In the genomic region with DNA sequence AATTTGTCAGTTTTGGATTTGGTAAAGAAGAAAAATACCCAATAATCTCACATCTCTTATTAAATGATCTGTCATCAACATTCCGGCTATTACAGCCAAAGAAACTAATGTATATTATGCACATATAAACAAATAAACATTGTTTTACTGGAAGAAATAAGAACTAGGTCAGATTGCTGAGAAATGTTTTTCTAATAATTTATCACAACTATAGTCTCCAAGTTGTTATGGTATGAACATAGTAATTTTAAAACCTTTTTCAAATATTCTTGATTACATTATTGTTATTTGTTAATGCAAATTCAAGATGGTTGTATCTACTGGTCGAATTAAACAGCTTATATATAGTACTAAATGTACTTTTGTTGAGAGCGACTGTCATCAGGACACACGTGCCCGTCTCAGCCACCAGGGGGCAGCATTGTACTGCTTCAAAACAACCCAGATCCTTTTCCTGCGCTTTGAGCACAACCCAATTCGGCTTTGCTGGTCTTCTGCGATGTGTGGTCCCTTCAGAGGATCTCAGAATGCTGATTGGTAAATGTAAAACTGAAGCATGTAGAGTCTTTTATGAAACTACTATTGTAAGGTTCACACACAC, we compare ENCODE assay signal across 8 mouse cellular contexts. TPM values are rescaled to one million over a fixed set of nuclear protein-coding genes. Genes with fewer than 3 reads are reported as not detected.
DNase-seq lines count a peak whose midpoint lies in the region; ATAC-seq lines count a peak whose summit lies in the region.

No protein-coding gene starts in this region.

- H3K4me2 ChIP-seq in embryonic facial prominence, embryonic 11.5 days (ENCODE audit: low read depth, low read length): no peak overlapping the region
- no peak overlapping the region for H3K4me2 ChIP-seq in lung, embryonic 15.5 days

- H3K27ac ChIP-seq in embryonic facial prominence, embryonic 11.5 days (replicated peaks; ENCODE audit: low read depth, low read length): no peak overlapping the region
- H3K27ac ChIP-seq in lung, embryonic 15.5 days: no peak overlapping the region

- WGBS in embryonic facial prominence, embryonic 11.5 days: 10% methylated on average over 8 of the region's 8 CpGs
- 5% methylated on average over 8 of the region's 8 CpGs for WGBS in lung, embryonic 15.5 days

- DNase-seq in adrenal gland, postnatal 25 days: peak; percentile 76
- DNase-seq in embryonic facial prominence, embryonic 11.5 days (ENCODE audit: low spot score): peak; percentile 86
- DNase-seq in heart, postnatal 36 days: peak; percentile 61 to 72
- DNase-seq in layer of hippocampus, adult 11-12 months (ENCODE audit: low spot score): peak; percentile 87
- DNase-seq in ovary, adult 18-20 months (ENCODE audit: low spot score): peak; percentile 24
- DNase-seq in thymus, postnatal 0 days (ENCODE audit: low spot score): peak; percentile 66

- H3K4me3 ChIP-seq in embryonic facial prominence, embryonic 11.5 days (ENCODE audit: low read depth, low read length): no peak overlapping the region
- no peak overlapping the region for H3K4me3 ChIP-seq in lung, embryonic 15.5 days

- H3K27me3 ChIP-seq in embryonic facial prominence, embryonic 11.5 days (ENCODE audit: control insufficient read depth, insufficient read depth, low read length): no peaks in the 10 kb centered on the region
- H3K27me3 ChIP-seq in lung, embryonic 15.5 days: no peaks in the 10 kb centered on the region

- no peaks in the 10 kb centered on the region for H3K9me3 ChIP-seq in embryonic facial prominence, embryonic 11.5 days (replicated peaks; ENCODE audit: control insufficient read depth, low read length)
- H3K9me3 ChIP-seq in lung, embryonic 15.5 days: no peaks in the 10 kb centered on the region

- peak; percentile 66 for ATAC-seq in CD4-positive, CD25-positive, alpha-beta regulatory T cell, adult 4 months
- 0 out of 2 replicates have a peak, but pooled peaks have one; percentile 44 for ATAC-seq in embryonic facial prominence, embryonic 11.5 days (replicated peaks; ENCODE audit: insufficient number of reproducible peaks, low FRiP score, low TSS enrichment, low read depth)
- peak; percentile 73; the same call in 1 of the 2 replicates for ATAC-seq in lung, embryonic 15.5 days (ENCODE audit: borderline replicate concordance, extremely low read depth, low FRiP score, low TSS enrichment)

- no peaks in the 10 kb centered on the region for H3K4me1 ChIP-seq in embryonic facial prominence, embryonic 11.5 days (ENCODE audit: control insufficient read depth, insufficient read depth, low read length)
- H3K4me1 ChIP-seq in lung, embryonic 15.5 days: peaks cover 7% of the 10 kb centered on the region; the same call in 1 of the 2 replicates

- no peaks in the 10 kb centered on the region for H3K36me3 ChIP-seq in embryonic facial prominence, embryonic 11.5 days (replicated peaks; ENCODE audit: control insufficient read depth, insufficient read depth, low read depth, low read length)
- H3K36me3 ChIP-seq in lung, embryonic 15.5 days: no peaks in the 10 kb centered on the region

- intact Hi-C loops in heart, postnatal 36 days (cut with DNase I): loop anchor here (10.0 kb wide), 1 partner anchor 1471 kb away; no protein-coding TSS in a partner anchor

- H3K9ac ChIP-seq in embryonic facial prominence, embryonic 11.5 days (replicated peaks; ENCODE audit: low read length): no peak overlapping the region
- H3K9ac ChIP-seq in lung, embryonic 15.5 days: no peak overlapping the region

RNA-seq across cellular contexts. Expression of gene Anxa1, which starts 45.3 kb away (rescaled TPM):
- 10 to 100 TPM; 11.3 to 19.6 TPM for polyA plus RNA-seq in CD4-positive, CD25-positive, alpha-beta regulatory T cell, adult 4 months (2017; shearing (Covaris generic))
- 10.7 and 11.4 TPM in 2 replicates for total RNA-seq in adrenal gland, postnatal 25 days (2021)
- 6.5 and 11.4 TPM in 2 replicates for polyA plus RNA-seq in embryonic facial prominence, embryonic 11.5 days (2014; fragmentation: Nextera tagmentation; extraction: Ambion mirVana)
- total RNA-seq in heart, postnatal 36 days (2021): 10 to 100 TPM; 24.8 to 26.2 TPM
- polyA plus RNA-seq in lung, embryonic 15.5 days (2015; fragmentation: Nextera tagmentation; extraction: Ambion mirVana): 182 and 191 TPM in 2 replicates
- 76.7 and 106 TPM in 2 replicates for polyA plus RNA-seq in thymus, postnatal 0 days (2015; fragmentation: Nextera tagmentation; extraction: Ambion mirVana)

Comparison
In these comparisons a context has a peak if more than half of its experiments do, and no peak if none do; other contexts are left out.
1. DNase-seq: peak in every context shown above with its lines; median percentile 87 in layer of hippocampus, adult 11-12 months; 86 in embryonic facial prominence, embryonic 11.5 days; 76 in adrenal gland, postnatal 25 days; 66 in heart, postnatal 36 days; 66 in thymus, postnatal 0 days; 24 in ovary, adult 18-20 months.